9 mouse cellular contexts compared by ENCODE assay signal in the genomic region with DNA sequence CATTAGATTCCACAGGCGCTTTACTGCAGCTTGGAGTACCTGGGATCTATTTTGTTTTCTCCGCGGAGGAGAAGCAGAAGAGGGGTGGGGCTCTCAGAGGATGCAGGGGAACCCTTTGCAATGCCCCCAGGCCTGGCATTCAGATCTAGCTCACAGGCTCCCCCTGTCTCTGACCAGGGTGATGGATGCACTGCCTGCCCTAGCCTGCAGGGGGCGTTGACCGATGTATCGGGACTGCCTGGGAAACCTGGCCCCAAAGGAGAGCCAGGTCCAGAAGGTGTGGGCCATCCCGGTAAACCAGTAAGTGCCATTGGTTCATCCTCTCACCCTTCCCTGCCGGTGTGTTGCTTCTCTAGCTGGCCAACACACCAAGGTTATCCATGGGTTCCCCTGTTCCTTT. TPM values are rescaled to one million over a fixed set of nuclear protein-coding genes. Genes with fewer than 3 reads are reported as not detected.
DNase-seq lines count a peak whose midpoint lies in the region; ATAC-seq and TF ChIP-seq lines count a peak whose summit lies in the region.
"Had no signal": no experiment of that assay in that cellular context is flagged by ENCODE, and none has a peak within 500 bp of the region (broad histone marks: within the 10 kb centered on the region; RNA-seq: fewer than 3 reads in every experiment).

No protein-coding gene starts in this region.

- intact Hi-C loops in left cerebral cortex, postnatal 14 days (cut with DNase I) = no loop called here

- no peak overlapping the region for H3K4me3 ChIP-seq in intestine, postnatal 0 days (ENCODE audit: low read depth, low read length)
- H3K4me3 ChIP-seq in intestine, embryonic 15.5 days (replicated peaks) = no peak overlapping the region
- H3K4me3 ChIP-seq in G1E (ENCODE audit: low read depth, low read length) = no peak overlapping the region
- H3K4me3 ChIP-seq in liver, postnatal 0 days (ENCODE audit: low read depth, low read length) = no peak overlapping the region
- H3K4me3 ChIP-seq: lung, embryonic 15.5 days had no signal

- TF ChIP-seq EP300 in liver, postnatal 0 days (IDR thresholded peaks at IDR 0.05; ENCODE audit: low read depth) = no peak

- TF ChIP-seq CTCF in intestine, postnatal 0 days (IDR thresholded peaks at IDR 0.05; ENCODE audit: low read depth) = peak; percentile 87
- TF ChIP-seq CTCF in G1E (IDR thresholded peaks at IDR 0.05; ENCODE audit: low read depth, low read length) = peak; percentile 51
- TF ChIP-seq CTCF in liver, postnatal 0 days (IDR thresholded peaks at IDR 0.05; ENCODE audit: low read depth) = peak; percentile 72

- H3K4me2 ChIP-seq in intestine, postnatal 0 days (replicated peaks; ENCODE audit: low read depth) = no peak overlapping the region
- H3K4me2 ChIP-seq in intestine, embryonic 15.5 days (replicated peaks) = no peak overlapping the region
- H3K4me2 ChIP-seq in liver, postnatal 0 days (ENCODE audit: low read depth, low read length) = no peak overlapping the region
- H3K4me2 ChIP-seq: lung, embryonic 15.5 days had no signal

- H3K27me3 ChIP-seq in intestine, postnatal 0 days (replicated peaks; ENCODE audit: control insufficient read depth, insufficient read depth, low read length) = no peaks in the 10 kb centered on the region
- H3K27me3 ChIP-seq in intestine, embryonic 15.5 days (replicated peaks) = no peaks in the 10 kb centered on the region
- peaks cover 26% of the 10 kb centered on the region for H3K27me3 ChIP-seq in G1E (ENCODE audit: insufficient read depth, low read length)
- H3K27me3 ChIP-seq in liver, postnatal 0 days (ENCODE audit: insufficient read depth, low read length) = no peaks in the 10 kb centered on the region
- H3K27me3 ChIP-seq: lung, embryonic 15.5 days had no signal

- H3K27ac ChIP-seq in intestine, postnatal 0 days (ENCODE audit: low read depth, low read length) = no peak overlapping the region
- H3K27ac ChIP-seq in intestine, embryonic 15.5 days = no peak overlapping the region
- no peak overlapping the region for H3K27ac ChIP-seq in liver, postnatal 0 days (ENCODE audit: low read depth)
- H3K27ac ChIP-seq: lung, embryonic 15.5 days had no signal

- WGBS in intestine, postnatal 0 days = 12% methylated on average over 8 of the region's 8 CpGs
- WGBS in intestine, embryonic 15.5 days = 17% methylated on average over 8 of the region's 8 CpGs
- WGBS in liver, postnatal 0 days (ENCODE audit: insufficient replicate concordance) = 12% methylated on average over 8 of the region's 8 CpGs

- H3K9ac ChIP-seq in intestine, postnatal 0 days (ENCODE audit: low read depth, low read length) = no peak overlapping the region
- H3K9ac ChIP-seq in intestine, embryonic 15.5 days = no peak overlapping the region
- no peak overlapping the region for H3K9ac ChIP-seq in liver, postnatal 0 days (replicated peaks)
- H3K9ac ChIP-seq: lung, embryonic 15.5 days had no signal

- H3K9me3 ChIP-seq in intestine, postnatal 0 days (ENCODE audit: control insufficient read depth) = no peaks in the 10 kb centered on the region
- no peaks in the 10 kb centered on the region for H3K9me3 ChIP-seq in intestine, embryonic 15.5 days
- no peaks in the 10 kb centered on the region for H3K9me3 ChIP-seq in G1E (replicated peaks)
- no peaks in the 10 kb centered on the region for H3K9me3 ChIP-seq in liver, postnatal 0 days (ENCODE audit: low read length)
- H3K9me3 ChIP-seq: lung, embryonic 15.5 days had no signal

- no peaks in the 10 kb centered on the region for H3K4me1 ChIP-seq in intestine, postnatal 0 days (replicated peaks; ENCODE audit: control insufficient read depth, insufficient read depth, low read length)
- no peaks in the 10 kb centered on the region for H3K4me1 ChIP-seq in intestine, embryonic 15.5 days (replicated peaks)
- H3K4me1 ChIP-seq in G1E (ENCODE audit: insufficient read depth, low read depth, low read length) = peaks cover 2% of the 10 kb centered on the region
- no peaks in the 10 kb centered on the region for H3K4me1 ChIP-seq in liver, postnatal 0 days (ENCODE audit: insufficient read depth)
- H3K4me1 ChIP-seq: lung, embryonic 15.5 days had no signal

- peak; percentile 35 for DNase-seq in G1E (ENCODE audit: low spot score)
- DNase-seq in c-Kit-positive CD71-positive TER-119-positive erythroid progenitor cells, embryonic 14.5 days (ENCODE audit: low spot score) = peak; percentile 18
- peak; percentile 54 for DNase-seq in liver, postnatal 0 days
- DNase-seq in thymus, postnatal 4 days = peak; percentile 72
- DNase-seq in layer of hippocampus, adult 9-11 months = no peak
- DNase-seq in left cerebral cortex, postnatal 14 days (ENCODE audit: low spot score in 2 of 2) = no peak

- ATAC-seq in intestine, postnatal 0 days = 0 out of 2 replicates have a peak, but pooled peaks have one; percentile 16
- no peak for ATAC-seq in intestine, embryonic 15.5 days
- ATAC-seq in G1E (ENCODE audit: extremely low read depth, insufficient number of reproducible peaks, low FRiP score, poor library complexity, severe bottlenecking) = no peak
- ATAC-seq in liver, postnatal 0 days = no peak

- no peaks in the 10 kb centered on the region; the same call in 1 of the 2 replicates for H3K36me3 ChIP-seq in intestine, postnatal 0 days (ENCODE audit: control insufficient read depth, insufficient read depth)
- H3K36me3 ChIP-seq in intestine, embryonic 15.5 days = no peaks in the 10 kb centered on the region
- no peaks in the 10 kb centered on the region for H3K36me3 ChIP-seq in G1E (replicated peaks)
- no peaks in the 10 kb centered on the region for H3K36me3 ChIP-seq in liver, postnatal 0 days (replicated peaks; ENCODE audit: insufficient read depth, low read length)
- H3K36me3 ChIP-seq: lung, embryonic 15.5 days had no signal

RNA-seq across cellular contexts. Expression of a gene that starts 19.2 kb away (rescaled TPM):
- 23.1 and 25.6 TPM in 2 replicates for polyA plus RNA-seq in intestine, postnatal 0 days (2015; fragmentation: Nextera tagmentation; extraction: Ambion mirVana)
- polyA plus RNA-seq in intestine, embryonic 15.5 days (2015; fragmentation: Nextera tagmentation; extraction: Ambion mirVana) = 60.0 and 63.0 TPM in 2 replicates
- total RNA-seq in G1E (2014; fragmentation: Nextera tagmentation) (not detected in 2 replicates), G1E (2017) (not detected in 2 replicates)
- 0.08 TPM in 1 of 2 replicates, not detected in the other for polyA plus RNA-seq in G1E (2012)
- 2.3 and 3.0 TPM in 2 replicates for polyA plus RNA-seq in liver, postnatal 0 days (2015; fragmentation: Nextera tagmentation; extraction: Ambion mirVana)
- total RNA-seq in left cerebral cortex, postnatal 14 days (2021) = 10 to 100 TPM; 12.2 to 17.8 TPM

RNA-seq across cellular contexts. Expression of a gene that starts 35.5 kb away (rescaled TPM):
- 72.7 and 73.4 TPM in 2 replicates for polyA plus RNA-seq in intestine, postnatal 0 days (2015; fragmentation: Nextera tagmentation; extraction: Ambion mirVana)
- polyA plus RNA-seq in intestine, embryonic 15.5 days (2015; fragmentation: Nextera tagmentation; extraction: Ambion mirVana) = 67.0 and 76.6 TPM in 2 replicates
- total RNA-seq in G1E (2014; fragmentation: Nextera tagmentation) = 79.7 and 84.6 TPM in 2 replicates
- 23.8 and 24.8 TPM in 2 replicates for total RNA-seq in G1E (2017)
- 20.9 and 25.5 TPM in 2 replicates for polyA plus RNA-seq in G1E (2012)
- polyA plus RNA-seq in liver, postnatal 0 days (2015; fragmentation: Nextera tagmentation; extraction: Ambion mirVana) = 25.0 and 26.0 TPM in 2 replicates
- total RNA-seq in left cerebral cortex, postnatal 14 days (2021) = 10 to 100 TPM; 47.6 to 49.2 TPM

Comparison
In these comparisons a context has a peak if more than half of its experiments do, and no peak if none do; other contexts are left out.
1. DNase-seq: peak in G1E (single experiment), c-Kit-positive CD71-positive TER-119-positive erythroid progenitor cells, embryonic 14.5 days (single experiment), liver, postnatal 0 days (single experiment) and thymus, postnatal 4 days (single experiment); none in layer of hippocampus, adult 9-11 months (single experiment) and left cerebral cortex, postnatal 14 days (0 of 2).
2. Peak in every context shown above with its lines, with median percentiles within 50 percentile points of each other: CTCF ChIP-seq.